Mouse (Mus musculus) embryonic facial prominence, embryonic 14.5 days (tissue): ENCODE results near the gene R3hdm4. TPM values are rescaled to one million over a fixed set of nuclear protein-coding genes. Genes with fewer than 3 reads are reported as not detected.

Experiments
- ATAC-seq: fragments of 200-750 bp; cut with Nextera tagmentation; 2 replicates; pipeline ENCODE4 v1.8.0; 2017; ENCODE audit warnings: low read depth, moderate number of reproducible peaks, moderate TSS enrichment
- DNase-seq: peaks from one replicate; pipeline ENCODE4 v3.0.0-alpha.2; 2015; ENCODE audit warnings: low spot score
- H3K27ac ChIP-seq: fragments of 300-500 bp; sonication (generic); replicated peaks from 2 replicates; pipeline ENCODE4 v1.5.1; 2014; ENCODE audit warnings: low read depth, mild to moderate bottlenecking, low read length, moderate library complexity
- H3K27me3 ChIP-seq: fragments of 300-500 bp; sonication (generic); replicated peaks from 2 replicates; pipeline ENCODE4 v1.6.1; 2014; ENCODE audit warnings: low read length; ENCODE audit not compliant: control insufficient read depth, insufficient read depth
- H3K36me3 ChIP-seq: fragments of 300-500 bp; sonication (generic); 2 replicates; pipeline ENCODE4 v1.6.1; 2014; ENCODE audit warnings: low read length, mixed read lengths; ENCODE audit not compliant: control insufficient read depth, insufficient read depth
- H3K4me1 ChIP-seq: fragments of 300-500 bp; sonication (generic); 2 replicates; pipeline ENCODE4 v1.6.1; 2014; ENCODE audit warnings: antibody characterized with exemption, low read length; ENCODE audit not compliant: control insufficient read depth, insufficient read depth
- H3K4me2 ChIP-seq: fragments of 300-500 bp; sonication (generic); 2 replicates; pipeline ENCODE4 v1.6.1; 2014; ENCODE audit warnings: low read depth, mild to moderate bottlenecking, low read length, moderate library complexity, mixed read lengths
- H3K4me3 ChIP-seq: fragments of 300-500 bp; sonication (generic); 2 replicates; pipeline ENCODE4 v1.5.1; 2014; ENCODE audit warnings: low read depth, mild to moderate bottlenecking, low read length
- H3K9ac ChIP-seq: fragments of 300-500 bp; sonication (generic); 2 replicates; pipeline ENCODE4 v1.6.1; 2014; ENCODE audit warnings: low read depth, mild to moderate bottlenecking, low read length, moderate library complexity, mixed read lengths
- H3K9me3 ChIP-seq: fragments of 300-500 bp; sonication (generic); 2 replicates; pipeline ENCODE4 v1.6.1; 2016; ENCODE audit warnings: low read length; ENCODE audit not compliant: control insufficient read depth
- WGBS: fragments of 180-500 bp; shearing (Covaris S2); extraction: QIAGEN DNeasy Blood & Tissue Kit; methylation state at CpG from one replicate; pipeline ENCODE4 v1.1.7; 2014; 5-methylcytosine and 5-hydroxymethylcytosine counted together
- polyA plus RNA-seq: library from polyadenylated mRNA; unstranded; fragments of >200 nt; fragmentation: Nextera tagmentation; extraction: Ambion mirVana; gene quantifications from 2 replicates; pipeline ENCODE4 v1.2.1, GENCODE M21; 2014

Gene R3hdm4
- polyA plus RNA-seq, 1 experiment from 2014 or later: 114 TPM

GRCm38 (mm10) chr10:79947502-79947901 is 26.5 kb upstream of the R3hdm4 start:
- H3K4me2 ChIP-seq: no peak overlapping the region
- no peak overlapping the region for H3K4me3 ChIP-seq
- DNase-seq (no peak), ATAC-seq (no peak)
- H3K27me3 ChIP-seq: no peaks in the 10 kb centered on the region
- WGBS: 76% methylated on average over 6 of the region's 6 CpGs
- peaks cover 14% of the 10 kb centered on the region for H3K4me1 ChIP-seq
- H3K9ac ChIP-seq: no peak overlapping the region
- peaks cover 43% of the 10 kb centered on the region for H3K36me3 ChIP-seq
- H3K27ac ChIP-seq: no peak overlapping the region
- no peaks in the 10 kb centered on the region for H3K9me3 ChIP-seq

DNA sequence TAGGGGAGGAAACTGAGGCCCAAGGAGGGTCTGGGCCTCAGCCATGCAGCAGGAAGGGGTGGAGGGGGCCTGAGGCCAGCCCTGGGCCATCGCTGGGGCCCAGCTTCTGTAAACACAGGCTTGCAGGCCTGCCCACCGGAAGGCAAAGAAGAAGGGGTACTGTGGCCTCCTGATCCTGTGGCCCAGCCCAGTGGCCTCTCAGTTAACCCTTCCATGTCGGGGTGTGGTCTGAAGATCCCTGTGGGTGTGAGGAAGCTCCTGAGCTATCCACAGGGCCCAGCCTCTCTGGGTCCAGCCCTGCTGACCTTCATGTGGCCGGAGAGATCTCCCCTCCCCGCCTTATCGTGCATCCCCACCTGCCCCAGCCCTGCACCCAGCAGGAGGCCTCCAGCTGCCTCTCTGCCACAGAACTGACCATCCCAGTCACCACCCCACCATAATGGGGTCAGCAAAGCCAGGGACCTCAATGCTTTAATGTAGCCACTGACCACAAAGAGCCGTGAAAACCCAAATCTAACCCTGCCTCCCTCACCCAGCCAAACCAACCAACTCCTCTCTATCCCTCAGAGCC is 25.8 kb upstream of the R3hdm4 start:
- Histone ChIP-seq H3K9me3 (no peaks in the 10 kb centered on the region), H3K27me3 (no peaks in the 10 kb centered on the region), H3K36me3 (peaks cover 43% of the 10 kb centered on the region), H3K4me1 (peaks cover 14% of the 10 kb centered on the region), H3K4me3 (no peak overlapping the region), H3K9ac (no peak overlapping the region), H3K27ac (peak overlapping the region; percentile 52; the same call in 1 of the 2 replicates), H3K4me2 (peak overlapping the region; percentile 14; the same call in 1 of the 2 replicates)
- no peak for ATAC-seq
- WGBS: 34% methylated on average over 4 of the region's 7 CpGs
- DNase-seq: peak; percentile 60

DNA sequence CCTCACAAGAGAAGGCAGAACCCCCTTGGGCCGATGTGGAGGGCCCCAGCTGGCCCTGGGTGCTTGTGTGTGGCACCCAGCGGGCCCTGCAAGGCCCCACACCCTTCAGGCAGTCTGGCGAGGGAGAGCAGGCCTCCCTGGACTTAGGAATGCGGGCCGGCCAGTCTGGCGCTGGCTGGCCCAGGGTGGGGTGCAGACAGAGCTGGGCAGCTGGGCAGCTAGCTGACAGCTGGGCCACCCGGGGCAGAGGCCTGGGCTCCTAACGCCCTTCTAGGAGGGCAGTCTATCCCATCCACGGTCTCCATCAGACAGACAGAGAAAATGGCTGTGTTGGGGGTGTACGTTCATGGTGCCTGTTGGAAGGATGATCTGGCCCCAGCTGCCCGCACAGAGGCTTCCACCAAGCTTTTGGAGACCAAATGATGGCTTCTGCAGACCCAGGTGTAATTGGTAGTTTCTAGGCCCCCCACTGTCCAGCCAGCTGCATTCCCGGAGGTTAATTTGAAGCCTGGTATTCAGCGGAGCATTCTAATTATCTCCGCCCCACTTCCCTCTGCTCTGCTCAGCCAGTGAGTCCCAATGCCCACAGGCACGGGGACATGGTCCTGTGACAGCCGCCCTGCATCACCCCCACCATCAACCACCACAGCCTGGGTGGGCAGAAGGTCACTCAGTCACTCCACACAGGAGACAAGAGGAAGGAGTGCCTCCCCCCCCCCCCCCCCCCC is 24.7 kb upstream of the R3hdm4 start:
- H3K4me3 ChIP-seq: no peak overlapping the region
- peaks cover 14% of the 10 kb centered on the region for H3K4me1 ChIP-seq
- WGBS: 28% methylated on average over 14 of the region's 16 CpGs
- peak; percentile 85 for DNase-seq
- no peaks in the 10 kb centered on the region for H3K9me3 ChIP-seq
- H3K27me3 ChIP-seq: no peaks in the 10 kb centered on the region
- H3K27ac ChIP-seq: peak overlapping the region; percentile 68
- ATAC-seq: peak; percentile 76
- peak overlapping the region; percentile 40; the same call in 1 of the 2 replicates for H3K9ac ChIP-seq
- peak overlapping the region; percentile 19 for H3K4me2 ChIP-seq
- peaks cover 39% of the 10 kb centered on the region for H3K36me3 ChIP-seq

DNA sequence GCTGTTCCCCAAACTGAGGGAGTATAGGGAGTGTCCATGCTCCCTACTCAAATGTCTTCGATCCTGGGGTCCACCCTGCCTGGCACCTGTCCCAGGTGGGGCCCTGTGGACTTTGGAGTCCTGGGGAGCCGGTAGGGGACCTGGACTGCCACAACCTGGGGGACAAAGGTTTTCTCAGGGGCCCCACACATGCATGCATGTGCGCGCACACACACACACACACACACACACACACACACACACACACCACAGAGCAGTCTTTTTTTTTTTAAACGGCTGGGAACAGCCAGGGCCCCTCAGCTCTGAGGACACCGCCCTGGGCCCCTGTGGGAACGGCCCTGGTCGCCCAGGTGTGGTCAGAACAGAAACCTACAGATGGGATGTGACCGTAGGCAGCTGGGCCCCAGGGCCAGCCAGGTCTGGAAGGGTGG is 22.5 kb upstream of the R3hdm4 start:
- no peak overlapping the region for H3K4me3 ChIP-seq
- ATAC-seq (no peak), DNase-seq (no peak)
- H3K27ac ChIP-seq: no peak overlapping the region
- no peaks in the 10 kb centered on the region for H3K9me3 ChIP-seq
- no peak overlapping the region for H3K4me2 ChIP-seq
- no peak overlapping the region for H3K9ac ChIP-seq
- H3K27me3 ChIP-seq: no peaks in the 10 kb centered on the region
- WGBS: 71% methylated on average over 8 of the region's 9 CpGs
- H3K36me3 ChIP-seq: peaks cover 22% of the 10 kb centered on the region
- H3K4me1 ChIP-seq: peaks cover 14% of the 10 kb centered on the region

DNA sequence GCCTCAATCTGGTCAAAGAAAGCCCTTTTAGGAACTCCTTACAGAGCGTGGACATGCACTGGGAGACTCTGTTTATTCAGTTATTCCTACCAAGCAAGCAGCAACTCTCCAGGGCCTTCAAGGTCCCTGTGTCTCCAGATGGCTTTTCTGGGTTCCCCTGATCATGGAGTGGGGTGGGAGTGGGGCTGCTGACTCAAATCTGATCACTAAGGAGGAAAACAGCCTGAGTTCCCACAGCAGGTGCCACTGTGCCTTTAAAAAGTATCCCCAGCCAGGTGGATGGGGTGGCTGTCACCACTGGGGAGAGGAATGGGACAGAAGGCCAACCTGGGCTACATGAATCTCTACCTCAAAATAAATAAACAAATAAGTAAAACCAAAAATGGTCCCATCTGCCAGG is 22.0 kb upstream of the R3hdm4 start:
- no peaks in the 10 kb centered on the region for H3K27me3 ChIP-seq
- 86% methylated on average over 1 of the region's 1 CpGs for WGBS
- H3K9ac ChIP-seq: no peak overlapping the region
- no peak overlapping the region for H3K4me2 ChIP-seq
- H3K36me3 ChIP-seq: peaks cover 22% of the 10 kb centered on the region
- no peak overlapping the region for H3K27ac ChIP-seq
- no peak for DNase-seq
- H3K4me3 ChIP-seq: no peak overlapping the region
- peaks cover 14% of the 10 kb centered on the region for H3K4me1 ChIP-seq
- H3K9me3 ChIP-seq: no peaks in the 10 kb centered on the region
- no peak for ATAC-seq

DNA sequence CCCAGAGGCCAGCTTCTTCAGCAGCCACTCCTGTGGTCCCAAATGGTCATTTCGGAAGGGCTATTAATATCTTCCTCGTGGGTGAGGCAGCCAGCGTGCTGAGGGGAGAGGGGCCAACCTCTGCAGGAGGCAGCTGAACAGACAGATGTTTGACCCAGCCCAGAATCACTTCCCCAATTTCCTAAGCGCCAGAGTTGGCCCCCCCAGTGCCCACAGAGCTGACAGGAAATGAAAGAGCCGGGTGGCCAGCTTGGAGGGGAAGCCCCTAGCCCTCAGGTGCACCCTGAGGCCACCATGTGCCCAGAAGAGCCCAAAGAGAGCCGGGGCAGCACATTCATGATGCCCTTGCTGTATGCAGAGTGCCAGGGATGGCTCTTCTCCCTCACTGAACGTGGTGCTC is 19.7 kb upstream of the R3hdm4 start:
- no peak overlapping the region for H3K4me2 ChIP-seq
- no peak overlapping the region for H3K27ac ChIP-seq
- H3K4me3 ChIP-seq: no peak overlapping the region
- no peak for ATAC-seq
- peaks cover 15% of the 10 kb centered on the region for H3K4me1 ChIP-seq
- no peaks in the 10 kb centered on the region for H3K27me3 ChIP-seq
- WGBS: 47% methylated on average over 7 of the region's 7 CpGs
- no peak for DNase-seq
- no peaks in the 10 kb centered on the region for H3K9me3 ChIP-seq
- peaks cover 27% of the 10 kb centered on the region for H3K36me3 ChIP-seq
- H3K9ac ChIP-seq: no peak overlapping the region

DNA sequence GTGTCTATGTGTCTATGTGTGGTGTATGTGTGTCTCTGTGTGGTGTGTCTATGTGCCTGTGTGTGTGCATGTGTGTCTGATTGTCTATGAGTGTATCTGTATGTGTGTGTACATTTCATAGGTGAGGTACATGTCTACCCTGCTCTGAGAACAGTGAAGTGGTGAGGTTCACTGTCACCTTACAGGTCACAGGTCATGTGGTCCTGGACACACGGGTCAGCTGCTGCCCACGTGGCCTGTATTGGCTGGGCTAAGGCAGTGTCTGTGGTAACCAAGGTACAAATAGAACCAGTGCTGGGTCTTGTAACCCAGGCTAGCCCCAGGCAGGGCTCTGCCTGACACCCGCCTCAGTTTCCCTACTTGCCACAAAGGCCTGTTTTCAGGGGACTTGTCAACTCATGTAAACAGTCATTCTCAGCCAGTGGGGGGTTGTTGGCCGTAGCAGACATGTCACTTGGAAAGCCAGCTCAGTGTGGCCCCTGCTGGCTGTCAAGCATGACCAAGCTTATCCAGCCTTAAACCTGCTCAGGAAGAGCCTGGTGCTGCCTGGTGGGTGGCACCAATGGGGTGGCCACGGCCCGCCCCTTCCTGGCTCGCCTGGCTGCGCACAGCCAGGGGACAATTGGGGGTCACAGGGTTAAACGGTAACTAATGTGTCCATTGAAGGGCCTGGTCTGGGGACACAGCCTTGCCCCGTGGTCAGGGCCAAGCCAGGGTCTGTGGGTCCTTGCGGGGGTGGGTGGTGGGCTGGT is 16.9 kb upstream of the R3hdm4 start:
- Histone ChIP-seq H3K9ac (no peak overlapping the region), H3K36me3 (peaks cover 41% of the 10 kb centered on the region), H3K27me3 (no peaks in the 10 kb centered on the region), H3K4me2 (no peak overlapping the region), H3K27ac (no peak overlapping the region), H3K4me1 (peaks cover 11% of the 10 kb centered on the region), H3K4me3 (no peak overlapping the region), H3K9me3 (no peaks in the 10 kb centered on the region)
- 60% methylated on average over 11 of the region's 11 CpGs for WGBS
- ATAC-seq (no peak), DNase-seq (no peak)

GRCm38 (mm10) chr10:79936911-79937441 is 16.0 kb upstream of the R3hdm4 start:
- no peak overlapping the region for H3K4me3 ChIP-seq
- H3K9me3 ChIP-seq: no peaks in the 10 kb centered on the region
- DNase-seq (no peak), ATAC-seq (peak; percentile 2; the same call in 1 of the 2 replicates)
- peaks cover 19% of the 10 kb centered on the region for H3K4me1 ChIP-seq
- peak overlapping the region; percentile 29 for H3K27ac ChIP-seq
- WGBS: 59% methylated on average over 18 of the region's 27 CpGs
- H3K4me2 ChIP-seq: no peak overlapping the region
- no peaks in the 10 kb centered on the region for H3K27me3 ChIP-seq
- peaks cover 51% of the 10 kb centered on the region for H3K36me3 ChIP-seq
- peak overlapping the region; percentile 16; the same call in 1 of the 2 replicates for H3K9ac ChIP-seq
